Mouse (Mus musculus): Measurements from ENCODE around the gene Samd10.

The Samd10 gene

GRCm38 (mm10) chr2:181598454-181599351 is at the start of gene Samd10:
Samd10 (minus strand) TSS chr2:181599212.
- no peak for DNase-seq (ENCODE audit: low read depth, low spot score)

DNA sequence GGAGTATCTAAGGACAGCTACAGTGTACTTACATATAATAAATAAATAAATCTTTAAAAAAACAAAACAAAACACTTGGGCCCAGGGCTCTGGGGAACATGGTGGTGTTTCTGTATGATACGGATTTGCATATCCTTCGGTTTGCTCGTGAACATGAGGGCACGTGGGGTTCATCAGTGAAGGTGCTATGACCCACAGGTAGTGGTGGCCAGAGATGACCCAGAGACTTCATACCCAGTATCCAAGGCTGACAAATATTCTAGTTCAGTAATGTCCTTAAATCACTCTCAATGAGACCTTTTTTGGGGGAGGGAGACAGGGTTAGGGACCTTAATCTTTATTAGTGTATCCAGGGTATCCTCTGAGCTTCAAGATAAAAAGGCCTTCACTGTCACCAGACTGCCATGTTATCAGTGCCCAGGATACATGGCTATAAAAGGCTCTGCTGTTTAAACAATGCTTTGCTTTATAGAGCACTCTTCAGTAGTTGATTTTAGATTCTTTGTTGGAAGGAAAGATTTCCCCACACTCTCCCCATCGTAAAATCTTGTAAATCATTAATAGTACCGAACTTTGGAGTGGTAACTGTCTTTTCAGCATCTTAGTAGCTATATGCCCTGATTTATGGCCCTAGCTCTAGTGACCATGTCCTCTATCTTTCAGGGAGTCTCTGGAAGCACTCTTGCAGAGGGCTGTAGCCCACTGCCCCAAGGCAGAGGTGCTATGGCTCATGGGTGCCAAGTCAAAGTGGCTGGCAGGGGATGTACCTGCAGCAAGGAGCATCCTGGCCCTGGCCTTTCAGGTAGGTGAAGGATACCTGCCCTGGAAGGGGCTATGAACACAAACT is 47.8 kb upstream of the Samd10 start:
- DNase-seq (ENCODE audit: low read depth, low spot score), result no peak

DNA sequence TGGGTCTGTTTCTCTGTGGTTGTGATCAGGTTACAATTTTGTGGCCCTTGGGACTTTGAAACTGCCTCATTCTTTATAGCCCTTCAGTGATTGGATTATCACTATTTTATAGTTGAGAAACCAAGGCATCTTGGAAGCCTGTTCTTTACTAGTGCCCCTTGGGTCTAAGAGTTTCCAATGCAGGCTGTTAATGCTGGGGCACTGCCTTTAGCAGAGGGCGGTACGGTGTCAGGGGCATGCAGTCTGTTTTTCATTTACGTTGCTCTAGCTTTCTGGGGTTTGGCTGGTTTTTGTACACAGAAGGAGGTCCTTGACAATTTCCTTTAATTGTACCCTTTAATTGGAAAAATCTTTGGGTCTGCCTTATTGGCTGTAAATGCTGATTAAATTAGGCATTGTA is 46.7 kb upstream of the Samd10 start:
- peak; percentile 50 for DNase-seq (ENCODE audit: low read depth, low spot score)

DNA sequence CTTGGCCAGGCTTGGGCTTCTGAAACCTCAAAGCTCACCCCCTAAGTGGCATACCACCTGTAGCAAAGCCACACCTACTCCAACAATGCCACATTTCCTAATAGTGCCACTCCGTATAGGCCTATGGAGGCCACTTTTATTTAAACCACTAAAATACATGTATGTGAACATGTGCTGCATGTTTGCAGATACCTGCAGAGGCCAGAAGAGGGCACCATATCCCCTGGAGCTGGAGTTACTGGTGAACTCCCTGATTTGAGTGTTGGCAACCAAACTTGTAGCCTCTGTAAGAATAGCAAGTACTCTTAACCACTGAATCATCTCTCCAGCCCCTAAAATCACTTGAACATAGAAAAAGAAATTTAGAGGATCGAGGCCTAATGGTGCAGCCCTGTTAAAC is 45.3 kb upstream of the Samd10 start:
- DNase-seq (ENCODE audit: low read depth, low spot score), result peak; percentile 53

- DNase-seq (ENCODE audit: low read depth, low spot score), result no peak
These were observed 36.9 kb upstream of the Samd10 start for GRCm38 (mm10) chr2:181635865-181636264.

DNA sequence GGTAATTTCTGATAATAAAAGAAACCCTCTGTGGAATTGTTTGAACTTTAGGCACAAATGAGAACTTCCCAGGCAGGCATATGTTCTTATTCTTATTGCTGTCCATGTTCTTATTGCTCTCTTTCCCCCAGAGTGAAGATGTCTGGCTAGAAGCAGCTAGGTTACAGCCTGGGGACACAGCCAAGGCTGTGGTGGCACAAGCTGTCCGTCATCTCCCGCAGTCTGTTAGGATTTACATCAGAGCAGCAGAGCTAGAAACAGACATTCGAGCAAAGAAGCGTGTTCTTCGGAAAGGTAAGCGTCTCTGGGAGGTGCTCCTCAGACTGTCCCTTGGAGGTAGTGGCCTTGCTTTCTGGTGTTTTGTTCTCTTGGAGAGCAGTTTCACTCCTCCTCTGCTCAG is 33.6 kb upstream of the Samd10 start:
- DNase-seq (ENCODE audit: low read depth, low spot score), result no peak

GRCm38 (mm10) chr2:181628471-181628870 is 29.5 kb upstream of the Samd10 start:
- no peak for DNase-seq (ENCODE audit: low read depth, low spot score)

- no peak for DNase-seq (ENCODE audit: low read depth, low spot score)
These were observed 24.4 kb upstream of the Samd10 start for GRCm38 (mm10) chr2:181623401-181623800.

DNA sequence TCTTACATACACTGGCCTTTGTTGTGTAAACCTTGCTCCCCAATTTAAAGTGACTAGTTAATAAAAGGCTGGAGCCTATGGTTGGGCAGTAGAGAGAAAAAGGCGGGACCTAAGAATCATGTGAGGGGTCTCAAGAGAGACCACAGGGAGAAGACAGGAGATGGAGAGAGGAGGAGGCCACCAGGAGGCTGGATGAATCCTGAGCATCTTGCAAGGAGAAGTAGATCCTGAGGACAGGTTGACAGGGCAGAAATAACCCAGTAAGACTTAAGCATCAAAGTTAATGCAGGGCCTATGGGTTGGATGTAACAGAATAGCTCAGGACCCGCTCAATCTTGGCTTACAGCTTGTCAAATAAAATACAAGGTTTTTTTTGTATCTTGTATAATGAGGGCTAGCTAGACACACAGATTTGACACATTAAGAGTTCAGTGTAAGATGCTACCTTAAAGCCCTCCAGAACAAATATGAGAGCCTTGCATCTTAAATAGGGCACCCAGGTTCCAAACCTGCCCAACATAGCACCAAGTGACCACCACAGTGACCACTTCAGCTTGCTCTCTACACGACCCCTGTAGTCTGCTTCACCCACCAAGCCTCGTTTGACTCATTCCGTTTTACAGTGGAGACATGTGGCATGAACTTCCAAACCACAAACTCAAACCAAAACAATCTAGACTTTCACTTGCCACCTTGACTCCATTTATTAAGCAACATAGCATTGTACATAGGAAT is 19.9 kb upstream of the Samd10 start:
- no peak for DNase-seq (ENCODE audit: low read depth, low spot score)

DNA sequence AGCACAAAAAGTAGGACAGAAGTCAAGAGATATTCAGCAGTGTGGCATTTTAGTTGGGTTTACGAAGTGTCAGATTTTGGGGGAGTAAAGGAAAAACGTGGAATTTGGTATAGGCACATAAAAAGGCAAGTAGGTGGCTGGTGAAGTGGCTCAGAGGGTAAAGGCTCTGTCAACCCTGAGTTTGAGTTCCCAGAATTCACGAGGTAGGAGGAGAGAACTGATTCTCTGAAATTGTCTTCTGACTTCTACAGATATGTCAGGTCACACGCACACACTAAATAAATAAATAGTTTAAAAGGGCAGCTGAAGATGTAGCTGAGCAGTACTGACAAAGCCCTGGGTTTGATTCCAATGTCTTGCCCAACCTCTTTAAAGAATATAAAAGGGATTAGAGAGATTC is 3.4 kb upstream of the Samd10 start:
- no peak for DNase-seq (ENCODE audit: low read depth, low spot score)

DNA sequence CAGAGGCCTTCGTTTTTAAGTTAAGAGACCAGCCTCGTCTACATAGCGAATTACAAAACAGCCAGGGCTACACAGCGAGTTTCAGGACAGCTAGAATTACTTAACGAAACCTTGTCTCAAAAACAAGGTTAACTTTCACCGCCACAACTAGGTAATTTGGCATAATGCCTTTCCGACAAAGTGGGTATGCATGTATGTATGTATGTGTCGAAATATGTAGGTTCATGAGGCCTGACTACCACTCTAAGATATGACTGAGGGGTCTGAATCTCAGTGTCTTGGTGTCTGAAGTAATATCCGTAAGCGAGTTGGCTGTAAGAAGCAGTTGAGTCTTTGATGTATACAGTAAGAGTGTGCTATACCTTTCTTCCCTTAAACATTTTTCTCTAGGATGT is 2.7 kb upstream of the Samd10 start:
- DNase-seq (ENCODE audit: low read depth, low spot score), result no peak

GRCm38 (mm10) chr2:181600828-181601750 is 2.1 kb upstream of the Samd10 start:
- DNase-seq (ENCODE audit: low read depth, low spot score), result peak; percentile 97

GRCm38 (mm10) chr2:181600226-181600758 is 1.3 kb upstream of the Samd10 start:
- no peak for DNase-seq (ENCODE audit: low read depth, low spot score)

DNA sequence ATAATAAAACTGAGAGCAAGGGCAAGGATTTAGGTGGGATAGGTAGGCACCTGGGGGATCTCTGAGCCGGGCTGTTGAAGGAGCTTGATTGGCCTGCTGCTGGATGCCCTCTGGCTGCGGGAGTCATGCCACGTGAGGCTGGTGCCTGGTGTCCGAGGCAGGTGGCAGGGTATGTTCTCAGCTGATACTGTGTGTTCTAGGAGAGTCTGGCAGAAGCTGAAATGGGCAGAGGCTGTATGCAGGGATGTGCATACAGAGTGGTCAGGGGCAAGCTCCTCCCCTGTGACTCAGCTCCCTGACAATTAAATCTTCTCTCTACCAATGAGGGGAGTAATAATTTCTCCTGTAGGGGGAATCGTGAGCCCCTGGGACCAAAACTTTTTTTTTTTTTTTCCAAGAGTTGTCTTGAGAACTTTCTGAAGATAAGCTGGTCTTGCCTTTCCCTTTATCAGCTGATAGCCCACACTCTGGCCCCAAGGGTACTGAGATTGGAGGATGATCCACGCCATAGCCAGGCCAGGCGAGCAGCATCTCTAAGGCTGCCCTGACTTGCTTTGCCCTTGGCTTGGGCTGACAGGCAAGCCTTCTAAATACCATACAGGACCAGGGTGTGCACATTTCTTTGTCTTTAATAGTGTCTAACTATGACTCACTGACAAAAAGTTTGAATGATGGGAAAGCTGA is 1.5 kb downstream of the Samd10 start:
- DNase-seq (ENCODE audit: low read depth, low spot score), result no peak

DNA sequence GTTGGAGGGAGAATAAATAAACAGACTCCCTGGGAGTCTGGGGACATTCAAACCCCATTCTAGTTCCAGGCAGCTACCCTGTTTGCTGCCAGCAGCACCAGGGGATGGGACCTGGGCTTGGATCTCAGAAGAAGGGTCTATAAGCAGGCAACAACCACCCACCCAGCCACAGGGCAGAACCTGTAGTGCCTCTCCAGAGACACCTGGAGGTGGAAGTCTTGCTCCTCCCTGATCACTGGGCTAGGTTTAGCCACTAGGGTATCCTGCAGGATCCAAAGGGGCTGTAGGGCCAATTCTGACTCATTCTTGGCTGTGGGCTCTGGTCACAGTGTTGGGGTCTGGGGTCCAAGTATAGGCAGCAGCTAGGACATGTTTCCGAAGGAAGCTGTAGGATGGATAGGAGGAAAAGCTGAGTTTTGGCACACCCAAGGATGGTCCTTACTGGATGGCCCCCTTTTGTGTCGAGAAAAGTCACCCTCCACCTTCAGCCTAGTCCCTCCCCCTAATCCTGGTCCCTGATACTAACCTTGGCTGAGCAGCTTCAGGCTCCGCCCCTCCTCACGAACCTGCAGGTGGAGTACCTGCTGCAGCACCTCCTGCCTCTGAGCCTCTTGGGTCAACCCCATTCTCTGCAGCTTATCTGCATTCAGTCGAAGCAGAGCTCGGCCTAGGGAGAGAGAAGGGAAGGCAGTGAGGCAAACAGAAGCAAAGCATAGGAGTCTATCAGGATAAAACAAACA is 2.6 kb downstream of the Samd10 start:
- DNase-seq (ENCODE audit: low read depth, low spot score), result no peak

DNA sequence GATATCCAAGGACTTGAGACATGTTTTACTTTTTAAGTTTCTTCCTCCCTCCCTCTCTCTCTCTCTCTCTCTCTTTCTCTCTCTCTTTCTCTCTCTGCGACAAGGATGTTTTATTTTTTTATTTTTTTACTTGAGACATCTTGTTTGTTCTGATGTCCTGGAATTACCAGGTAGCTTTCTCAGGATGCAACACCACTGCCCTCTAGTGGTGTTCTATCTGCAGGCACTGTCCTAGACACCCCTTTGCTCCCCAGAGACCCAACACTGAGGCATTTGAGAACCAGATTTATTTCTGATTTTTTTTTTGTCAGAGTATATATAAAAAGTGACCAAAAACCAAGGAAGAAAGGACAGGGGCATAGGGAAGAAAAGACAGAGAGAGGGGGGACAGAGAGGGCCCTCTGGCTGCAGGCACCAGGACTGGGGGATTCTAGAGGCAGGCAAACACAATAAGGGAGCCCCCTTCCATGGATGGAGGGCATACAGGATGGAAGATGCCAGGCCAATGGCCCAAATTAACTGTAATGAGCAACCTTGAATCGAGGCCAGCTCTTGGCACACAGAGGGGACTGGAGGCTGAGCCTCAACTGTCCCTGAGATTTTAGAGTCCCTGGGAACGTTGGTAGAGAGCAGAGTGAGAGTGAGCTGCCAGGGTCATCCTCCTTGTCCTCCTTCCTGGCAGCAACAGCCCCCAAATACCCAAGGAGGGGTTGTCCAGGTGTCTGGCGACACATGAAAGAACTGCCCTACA is 3.9 kb downstream of the Samd10 start:
- no peak for DNase-seq (ENCODE audit: low read depth, low spot score)

DNA sequence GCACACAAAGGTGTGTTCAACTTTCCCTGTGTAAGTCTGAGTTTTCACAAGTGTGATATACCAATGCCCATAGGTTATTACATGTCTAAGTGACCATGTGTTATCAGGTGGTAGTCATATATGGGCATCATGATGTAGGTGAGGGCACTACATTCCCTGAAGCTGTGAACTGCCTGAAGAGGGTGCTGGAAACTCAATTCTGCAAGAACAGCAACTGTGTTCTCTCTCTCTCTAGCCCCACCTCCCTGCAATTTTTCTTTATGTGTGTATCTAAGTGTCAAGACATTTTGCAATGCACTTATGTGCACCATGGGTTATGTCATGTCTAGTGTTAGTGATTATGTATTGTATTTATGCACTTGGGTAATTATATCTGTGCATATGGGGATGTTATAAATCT is 5.1 kb downstream of the Samd10 start:
- no peak for DNase-seq (ENCODE audit: low read depth, low spot score)

- no peak for DNase-seq (ENCODE audit: low read depth, low spot score)
These were observed 6.0 kb downstream of the Samd10 start for GRCm38 (mm10) chr2:181593042-181593421.

Data from forelimb bud, embryonic 11.5 days (tissue).